Mouse (Mus musculus) MEL (cell line): ENCODE measurements around the gene Fam222b.

ENCODE experiments used
- CTCF ChIP-seq, 3 experiments: IDR thresholded peaks in 2 of 3; conservative IDR thresholded peaks in 1 of 3; 2 replicates each; pipeline ENCODE4 v1.5.1; 2011 to 2012; ENCODE audit warnings: low read length in 3 of 3, low read depth in 2 of 3, mild to moderate bottlenecking in 2 of 3, improper control_type of control experiment in 1 of 3, inconsistent platforms in 1 of 3, mixed read lengths in 1 of 3, moderate library complexity in 1 of 3; ENCODE audit not compliant: control insufficient read depth in 1 of 3, insufficient read depth in 1 of 3, poor library complexity in 1 of 3, severe bottlenecking in 1 of 3
- MAZ ChIP-seq: IDR thresholded peaks from 2 replicates; pipeline ENCODE4 v1.6.1; 2012; ENCODE audit warnings: low read depth, mild to moderate bottlenecking, inconsistent platforms, low read length, improper control_type of control experiment
- POLR2A ChIP-seq, 2 experiments: IDR thresholded peaks; 2 replicates each; pipeline ENCODE4 v1.6.1; 2011 to 2012; ENCODE audit warnings: low read length in 2 of 2, mild to moderate bottlenecking in 2 of 2, control low read depth in 1 of 2, improper control_type of control experiment in 1 of 2, low read depth in 1 of 2, moderate library complexity in 1 of 2; ENCODE audit not compliant: control insufficient read depth in 1 of 2, insufficient read depth in 1 of 2, poor library complexity in 1 of 2

- TF ChIP-seq POLR2A (IDR thresholded peaks at IDR 0.05; ENCODE audit: control insufficient read depth in 1 of 2, insufficient read depth in 1 of 2, low read depth in 1 of 2, low read length in 2 of 2, poor library complexity in 1 of 2) (no peak), CTCF (IDR thresholded peaks at IDR 0.05 in 2 of 3, conservative IDR thresholded peaks at IDR 0.05 in 1 of 3; ENCODE audit: control insufficient read depth in 1 of 3, insufficient read depth in 1 of 3, low read depth in 2 of 3, low read length in 3 of 3, poor library complexity in 1 of 3, severe bottlenecking in 1 of 3) (no peak), MAZ (no peak)
Observed at GRCm38 (mm10) chr11:78160171-78160570, 65.7 kb downstream of the Fam222b start.
